Mouse (Mus musculus) MN1 (cell line): Measurements from ENCODE around the gene Proser1.

Source experiments
- DNase-seq: peaks from one replicate; pipeline ENCODE4 v3.0.0-alpha.2; 2016; ENCODE audit warnings: low spot score

The Proser1 gene

DNA sequence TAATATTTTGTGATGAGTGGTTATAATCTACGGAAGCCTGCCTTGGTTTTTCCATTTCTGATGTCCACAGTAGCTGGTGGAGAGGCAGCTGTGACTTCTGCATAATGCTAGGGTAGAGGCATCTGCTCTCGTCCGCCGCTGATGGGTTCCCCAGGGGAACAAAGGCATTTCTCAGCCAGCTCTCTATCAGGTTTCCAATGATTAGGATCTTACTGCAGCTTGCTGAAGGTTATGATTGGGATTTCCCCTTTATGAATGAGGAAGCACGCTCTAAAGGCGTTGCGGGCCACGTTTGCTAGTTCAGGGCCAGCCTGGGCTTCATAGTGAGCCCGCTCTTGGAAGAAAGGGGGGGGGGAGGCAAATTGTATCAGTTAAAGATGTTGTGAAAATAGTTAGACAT, 3.0 kb downstream of the Proser1 start:
- DNase-seq, result peak; percentile 61

DNA sequence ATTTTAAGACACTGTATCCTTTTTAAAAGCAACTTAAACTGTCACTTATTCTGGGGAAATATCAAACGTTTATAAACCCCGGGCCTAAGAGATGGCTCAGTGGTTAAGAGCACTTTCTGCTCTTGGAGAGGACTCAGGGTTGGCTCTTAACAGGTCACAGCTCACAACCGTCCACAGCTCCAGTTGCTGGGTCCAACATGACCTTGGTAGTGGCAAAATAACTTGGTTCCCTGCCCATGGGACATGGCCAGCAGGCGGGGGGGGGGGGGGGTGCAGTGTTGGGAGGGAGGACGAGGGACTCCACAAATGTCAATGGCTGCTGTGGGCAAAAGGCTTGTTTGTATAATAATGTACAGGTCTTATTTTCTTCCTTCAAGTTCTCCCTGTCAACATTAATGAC, 3.9 kb downstream of the Proser1 start:
- DNase-seq, result no peak

DNA sequence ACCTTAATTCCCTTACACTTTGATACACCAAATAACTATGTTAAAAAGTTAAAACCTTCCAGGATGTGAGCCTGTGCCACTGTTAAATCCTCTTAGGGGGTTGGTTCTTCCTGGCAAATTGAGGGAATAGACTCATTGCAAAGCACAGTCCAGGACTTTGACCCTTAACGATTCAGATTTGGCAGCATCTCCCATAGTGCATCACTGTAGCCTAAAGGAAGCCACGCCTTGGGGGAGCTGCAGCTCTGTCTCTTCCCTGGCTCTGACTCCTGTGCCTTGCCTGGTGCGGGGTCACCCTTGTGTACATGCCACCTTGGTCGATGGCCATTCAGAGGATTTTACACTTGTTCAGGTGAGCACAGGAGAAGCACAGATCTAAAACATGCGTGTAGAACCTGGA, 6.2 kb downstream of the Proser1 start:
- no peak for DNase-seq

GRCm38 (mm10) chr3:53472061-53472460, 8.6 kb downstream of the Proser1 start:
- DNase-seq, result no peak

- no peak for DNase-seq
These were observed 10.7 kb downstream of the Proser1 start for GRCm38 (mm10) chr3:53474179-53474578.

GRCm38 (mm10) chr3:53475889-53476288, 12.4 kb downstream of the Proser1 start:
- peak; percentile 43 for DNase-seq

DNA sequence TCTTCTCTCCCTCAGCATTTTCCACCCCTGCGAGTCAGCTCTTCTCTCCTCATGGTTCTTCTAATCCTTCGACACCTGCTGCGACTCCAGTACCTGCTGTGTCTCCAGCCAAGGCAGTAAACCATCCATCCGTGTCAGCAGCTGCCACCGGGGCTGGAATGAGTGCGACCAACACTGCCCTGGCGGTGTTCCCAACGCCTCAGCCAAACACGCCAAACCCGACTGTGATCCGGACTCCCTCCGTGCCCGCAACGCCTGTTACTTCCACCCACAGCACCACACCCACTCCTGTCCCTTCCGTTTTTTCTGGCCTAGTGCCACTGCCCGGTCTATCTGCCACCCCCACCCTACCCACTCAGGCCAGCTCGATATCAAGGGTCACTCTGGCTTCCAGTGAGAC, 14.0 kb downstream of the Proser1 start:
- no peak for DNase-seq

DNA sequence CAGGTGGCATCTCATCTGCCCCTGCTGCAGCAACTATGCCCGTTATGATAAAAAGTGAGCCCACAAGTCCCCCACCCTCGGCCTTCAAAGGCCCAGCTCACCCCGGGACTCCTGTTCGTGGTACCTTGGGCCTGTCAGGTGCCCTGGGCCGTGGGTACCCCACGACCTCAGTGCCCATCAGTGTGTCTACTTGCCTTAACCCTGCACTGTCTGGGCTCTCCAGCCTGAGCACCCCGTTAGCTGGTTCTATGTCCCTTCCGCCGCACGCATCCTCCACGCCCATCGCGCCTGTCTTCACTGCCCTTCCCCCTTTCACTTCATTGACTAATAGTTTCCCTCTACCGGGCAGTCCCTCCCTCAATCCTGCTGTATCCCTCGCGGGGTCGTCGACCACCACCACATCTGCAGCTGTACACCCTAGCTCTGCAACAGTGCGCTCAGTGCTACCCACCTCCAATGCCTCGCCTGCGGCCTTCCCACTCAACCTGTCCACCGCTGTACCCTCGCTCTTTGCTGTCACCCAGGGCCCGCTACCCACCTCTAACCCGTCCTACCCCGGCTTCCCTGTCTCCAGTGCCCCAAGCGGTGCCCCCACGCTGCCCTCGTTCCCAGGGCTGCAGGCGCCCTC, 15.1 kb downstream of the Proser1 start:
- DNase-seq, result no peak

- DNase-seq, result no peak
These were observed 20.1 kb downstream of the Proser1 start for GRCm38 (mm10) chr3:53483414-53484059.

DNA sequence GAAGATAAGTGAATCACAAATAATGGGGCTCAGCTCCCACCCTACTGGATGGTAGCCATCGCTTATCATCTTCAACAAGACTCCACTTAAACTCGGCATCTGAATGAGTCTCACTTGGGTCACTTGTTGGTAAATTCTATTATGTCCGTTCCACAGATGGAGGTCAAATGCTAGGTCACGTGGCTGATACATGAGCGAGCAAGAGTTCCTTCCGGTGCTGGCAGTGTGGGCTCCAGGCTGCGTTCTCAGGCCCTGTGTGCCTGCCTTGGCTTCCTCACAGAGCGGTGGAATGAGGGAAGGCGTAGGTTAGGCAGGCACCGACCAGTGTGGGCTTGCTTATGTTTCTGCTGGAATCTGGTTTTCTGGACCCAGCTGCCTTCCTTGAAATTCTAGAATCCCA, 23.1 kb downstream of the Proser1 start:
- no peak for DNase-seq

DNA sequence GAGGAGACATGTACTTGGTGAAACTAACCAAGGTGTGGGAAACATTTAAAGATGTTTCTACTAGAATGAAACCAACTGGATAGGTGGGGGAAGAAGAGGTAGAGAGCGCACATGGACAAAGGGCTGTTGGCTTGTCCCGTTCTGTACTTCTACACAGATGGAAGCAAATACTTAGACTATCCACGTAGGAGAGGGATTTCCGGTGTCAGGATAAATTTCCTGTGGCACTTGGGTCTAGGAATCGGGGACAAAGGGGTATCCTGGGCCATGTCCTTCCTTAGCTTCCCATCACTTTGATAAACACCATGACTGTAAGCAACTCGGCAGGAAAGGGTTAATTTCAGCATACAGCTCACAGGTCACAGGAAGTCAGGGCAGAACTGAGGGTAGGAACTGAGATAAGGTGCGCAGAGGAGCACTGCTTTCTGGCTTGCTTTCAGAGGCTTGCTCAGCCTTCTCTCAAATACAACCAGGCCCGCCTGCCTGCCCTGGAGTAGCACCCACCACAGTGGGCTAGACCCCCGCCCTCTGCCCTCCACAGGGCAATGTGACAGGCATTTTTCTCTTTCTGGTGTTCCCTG, 23.6 kb downstream of the Proser1 start:
- no peak for DNase-seq

DNA sequence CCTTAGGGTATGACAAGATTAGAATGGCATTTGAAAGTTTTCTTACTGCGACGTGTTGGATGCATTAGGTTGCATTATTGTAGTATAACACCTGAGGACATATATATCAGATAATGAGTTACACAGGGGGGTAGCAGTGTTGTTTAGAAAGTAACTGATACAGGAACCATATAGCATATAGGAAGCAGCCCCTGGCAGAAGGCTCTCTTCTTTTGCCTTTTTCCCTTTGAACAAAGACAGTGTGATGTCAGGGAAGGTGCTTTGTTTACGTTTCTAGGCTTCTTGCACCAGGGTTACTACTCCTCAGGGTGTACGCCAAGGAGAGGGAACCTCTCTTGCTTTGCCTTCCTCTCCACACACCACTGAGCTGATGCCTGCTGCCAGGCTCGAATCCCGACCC, 24.9 kb downstream of the Proser1 start, which contains the start of gene Stoml3:
Gene Stoml3 (plus strand): TSS at position 301 of the 400 bp plus-strand sequence.
- no peak for DNase-seq

DNA sequence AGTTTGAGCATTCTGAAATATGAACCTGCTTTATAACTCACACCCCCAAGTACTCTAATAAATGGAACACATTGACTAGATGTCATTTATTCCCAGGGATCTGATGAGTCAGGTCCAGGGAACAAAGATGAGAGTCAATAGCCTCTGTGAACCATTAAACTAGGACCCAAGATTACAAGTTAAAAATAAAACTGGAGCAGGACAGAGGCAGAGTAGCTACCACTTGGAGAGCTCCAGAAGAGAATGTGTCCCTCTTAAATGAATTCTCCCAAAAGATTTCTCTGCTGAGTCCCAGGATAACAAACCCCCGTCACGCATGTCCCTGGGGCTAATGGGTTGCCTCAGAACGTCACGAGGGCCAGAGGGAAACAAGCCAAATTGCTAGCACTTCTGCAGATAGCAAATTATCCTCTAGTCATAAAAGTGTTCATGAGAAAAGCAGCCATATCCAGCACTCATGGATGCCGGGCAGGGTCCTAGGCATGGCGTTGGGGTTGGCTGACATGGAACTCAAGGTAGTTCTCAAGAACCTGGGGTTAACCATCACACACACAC, 35.0 kb downstream of the Proser1 start:
- no peak for DNase-seq

DNA sequence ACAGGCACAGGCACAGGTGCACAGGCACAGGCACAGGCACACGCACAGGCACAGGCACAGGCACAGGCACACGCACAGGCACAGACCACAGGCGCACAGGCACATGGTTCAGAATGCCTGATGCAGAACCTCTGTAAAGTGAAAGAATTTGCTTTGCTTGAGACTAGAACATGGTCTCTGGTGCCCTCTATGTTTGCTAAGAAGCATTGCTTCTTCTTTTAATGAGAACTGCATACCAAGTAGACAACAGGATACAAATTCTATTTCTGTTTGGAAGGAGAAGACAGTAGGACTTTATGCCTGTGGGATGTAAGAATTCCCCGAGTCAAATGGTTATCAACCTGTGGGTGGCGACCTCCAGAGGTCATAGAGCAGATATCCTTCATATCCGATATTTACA, 39.0 kb downstream of the Proser1 start:
- DNase-seq, result no peak

GRCm38 (mm10) chr3:53513096-53513495, 49.6 kb downstream of the Proser1 start:
- DNase-seq, result no peak

GRCm38 (mm10) chr3:53514221-53515065, 51.0 kb downstream of the Proser1 start:
- no peak for DNase-seq

- DNase-seq, result no peak
These were observed 59.3 kb downstream of the Proser1 start for GRCm38 (mm10) chr3:53522794-53523193.

- DNase-seq, result peak; percentile 18
These were observed 62.3 kb downstream of the Proser1 start for GRCm38 (mm10) chr3:53525737-53526136.

GRCm38 (mm10) chr3:53530305-53530704, 66.8 kb downstream of the Proser1 start:
- no peak for DNase-seq
